Mouse (Mus musculus) forebrain, embryonic 14.5 days (tissue): ENCODE measurements around the gene Thy1. TPM values are rescaled to one million over a fixed set of nuclear protein-coding genes. Genes with fewer than 3 reads are reported as not detected.
A peak's percentile ranks its signal among the peaks of the same experiment; 100 is the strongest.

Source experiments
- ATAC-seq: fragments of 200-750 bp; cut with Nextera tagmentation; 2 replicates; pipeline ENCODE4 v1.8.0; 2017; ENCODE audit warnings: mild to moderate bottlenecking, moderate library complexity
- DNase-seq: peaks from one replicate; pipeline ENCODE4 v3.0.0-alpha.2; 2015; ENCODE audit warnings: low spot score
- H3K27ac ChIP-seq: fragments of 300-500 bp; sonication (generic); 2 replicates; pipeline ENCODE4 v1.5.1; 2014; ENCODE audit warnings: low read depth, mild to moderate bottlenecking, control low read depth, low read length, moderate library complexity
- H3K27me3 ChIP-seq: fragments of 300-500 bp; sonication (generic); replicated peaks from 2 replicates; pipeline ENCODE4 v1.6.1; 2014; ENCODE audit warnings: low read length, control low read depth, mixed read lengths; ENCODE audit not compliant: control insufficient read depth, insufficient read depth
- H3K36me3 ChIP-seq: fragments of 300-500 bp; sonication (generic); 2 replicates; pipeline ENCODE4 v1.6.1; 2014; ENCODE audit warnings: low read length, control low read depth; ENCODE audit not compliant: control insufficient read depth, insufficient read depth
- H3K4me1 ChIP-seq: fragments of 300-500 bp; sonication (generic); 2 replicates; pipeline ENCODE4 v1.6.1; 2014; ENCODE audit warnings: antibody characterized with exemption, low read length, control low read depth; ENCODE audit not compliant: control insufficient read depth, insufficient read depth
- H3K4me2 ChIP-seq: fragments of 300-500 bp; sonication (generic); 2 replicates; pipeline ENCODE4 v1.6.1; 2014; ENCODE audit warnings: mild to moderate bottlenecking, control low read depth, low read length
- H3K4me3 ChIP-seq: fragments of 300-500 bp; sonication (generic); 2 replicates; pipeline ENCODE4 v1.5.1; 2014; ENCODE audit warnings: low read depth, low read length, control low read depth
- H3K9ac ChIP-seq: fragments of 300-500 bp; sonication (generic); 2 replicates; pipeline ENCODE4 v1.6.1; 2014; ENCODE audit warnings: mild to moderate bottlenecking, low read length, control low read depth, moderate library complexity
- H3K9me3 ChIP-seq: fragments of 300-500 bp; sonication (generic); replicated peaks from 2 replicates; pipeline ENCODE4 v1.6.1; 2016; ENCODE audit warnings: low read length, control low read depth, mixed read lengths; ENCODE audit not compliant: control insufficient read depth
- WGBS: fragments of 180-500 bp; shearing (Covaris S2); extraction: QIAGEN DNeasy Blood & Tissue Kit; methylation state at CpG from one replicate; pipeline ENCODE4 v1.1.7; 2014; 5-methylcytosine and 5-hydroxymethylcytosine counted together
- polyA plus RNA-seq: library from polyadenylated mRNA; unstranded; fragments of >200 nt; fragmentation: Nextera tagmentation; extraction: Ambion mirVana; gene quantifications from 2 replicates; pipeline ENCODE4 v1.2.1, GENCODE M21; 2014

The Thy1 gene
- polyA plus RNA-seq, 1 experiment from 2014 or later = 3.6 TPM

DNA sequence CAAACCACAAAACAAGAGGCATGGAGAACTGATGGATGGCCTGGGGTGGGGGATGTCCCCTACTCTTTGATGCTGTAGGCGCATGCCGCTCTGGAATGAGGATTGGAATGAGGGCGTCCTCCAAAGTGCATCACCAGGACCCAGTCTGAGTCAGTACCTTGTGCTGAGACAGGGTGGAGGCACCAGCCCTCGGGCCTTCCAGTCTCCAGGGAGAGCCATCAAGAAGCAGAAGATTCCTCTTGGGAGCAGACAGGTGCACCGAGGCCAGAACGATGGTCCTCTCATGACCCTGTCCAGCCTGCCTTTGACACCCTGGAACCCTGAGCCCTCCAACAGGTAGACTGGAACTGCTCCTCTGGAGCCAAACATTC lies 24.8 kb downstream of the Thy1 start:
- Histone ChIP-seq H3K27me3 (no peaks in the 10 kb centered on the region), H3K9ac (no peak overlapping the region), H3K4me3 (no peak overlapping the region), H3K9me3 (no peaks in the 10 kb centered on the region), H3K4me2 (no peak overlapping the region), H3K27ac (no peak overlapping the region), H3K36me3 (no peaks in the 10 kb centered on the region), H3K4me1 (peaks cover 17% of the 10 kb centered on the region)
- WGBS = 94% methylated on average over 6 of the region's 6 CpGs
- no peak for DNase-seq
- ATAC-seq = no peak

DNA sequence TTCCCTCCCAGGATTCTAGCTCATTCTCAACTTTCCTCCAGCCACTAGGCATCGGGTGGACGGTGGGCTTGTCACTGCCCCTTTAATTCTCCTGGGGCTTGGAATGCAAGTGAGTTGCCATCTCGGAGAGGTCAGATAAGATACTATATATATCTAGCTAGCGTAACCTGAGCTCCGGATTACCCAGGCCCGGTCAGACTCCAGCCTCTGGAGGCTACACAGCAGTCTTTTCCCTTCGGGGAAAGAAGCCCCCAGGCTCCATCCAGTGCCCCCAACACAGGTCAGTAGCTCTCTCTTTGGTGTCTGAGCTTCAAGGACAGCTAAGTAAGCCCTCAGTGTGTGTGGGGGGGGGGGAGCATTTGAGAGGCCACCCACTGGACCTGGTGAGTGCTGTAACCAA lies 26.1 kb downstream of the Thy1 start:
- H3K27ac ChIP-seq = no peak overlapping the region
- no peak overlapping the region for H3K4me2 ChIP-seq
- whole genome bisulfite sequencing = 29% methylated on average over 7 of the region's 7 CpGs
- peaks cover 21% of the 10 kb centered on the region for H3K4me1 ChIP-seq
- H3K27me3 ChIP-seq = no peaks in the 10 kb centered on the region
- ATAC-seq (no peak), DNase-seq (no peak)
- no peaks in the 10 kb centered on the region for H3K36me3 ChIP-seq
- no peak overlapping the region for H3K4me3 ChIP-seq
- no peaks in the 10 kb centered on the region for H3K9me3 ChIP-seq
- H3K9ac ChIP-seq = no peak overlapping the region

DNA sequence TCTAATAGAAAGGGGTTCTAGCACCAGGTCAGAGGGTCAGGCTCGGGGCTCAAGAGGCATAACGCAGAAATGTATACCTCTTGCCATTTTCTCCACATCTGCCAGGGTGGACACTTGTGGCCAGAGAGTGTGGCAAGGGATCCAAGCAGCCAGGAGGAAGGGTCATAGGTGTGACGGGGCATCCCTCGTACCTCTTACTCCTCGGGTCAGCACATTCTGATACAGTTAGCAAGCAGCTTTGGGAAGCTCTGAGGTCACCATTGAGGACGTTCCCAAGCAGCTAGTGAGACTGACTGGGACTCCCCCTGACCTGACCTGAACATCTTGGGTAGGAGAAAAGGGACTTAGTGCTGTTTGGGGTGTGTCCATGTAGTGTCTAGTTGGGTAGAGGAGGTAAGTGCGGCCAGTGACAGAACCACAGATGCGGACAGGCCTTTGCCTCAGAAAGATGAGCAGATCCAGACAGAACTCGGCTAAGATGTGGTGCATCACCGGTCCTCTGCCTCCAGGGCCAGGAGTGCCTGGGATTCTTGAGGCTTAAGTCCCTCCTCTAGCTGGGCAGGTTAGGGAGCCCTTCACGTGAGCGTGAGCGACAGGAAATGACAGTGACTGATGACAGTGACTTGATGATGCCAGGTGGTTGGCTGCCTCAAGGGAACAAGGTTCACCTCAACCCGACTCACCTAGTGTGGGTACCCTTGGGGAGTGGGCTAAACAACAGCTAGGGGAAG lies 27.1 kb downstream of the Thy1 start:
- Histone ChIP-seq H3K36me3 (no peaks in the 10 kb centered on the region), H3K4me1 (peaks cover 21% of the 10 kb centered on the region), H3K9ac (no peak overlapping the region), H3K4me3 (no peak overlapping the region), H3K9me3 (no peaks in the 10 kb centered on the region), H3K4me2 (no peak overlapping the region), H3K27ac (no peak overlapping the region), H3K27me3 (no peaks in the 10 kb centered on the region)
- 79% methylated on average over 14 of the region's 14 CpGs for WGBS
- DNase-seq (no peak), ATAC-seq (no peak)

DNA sequence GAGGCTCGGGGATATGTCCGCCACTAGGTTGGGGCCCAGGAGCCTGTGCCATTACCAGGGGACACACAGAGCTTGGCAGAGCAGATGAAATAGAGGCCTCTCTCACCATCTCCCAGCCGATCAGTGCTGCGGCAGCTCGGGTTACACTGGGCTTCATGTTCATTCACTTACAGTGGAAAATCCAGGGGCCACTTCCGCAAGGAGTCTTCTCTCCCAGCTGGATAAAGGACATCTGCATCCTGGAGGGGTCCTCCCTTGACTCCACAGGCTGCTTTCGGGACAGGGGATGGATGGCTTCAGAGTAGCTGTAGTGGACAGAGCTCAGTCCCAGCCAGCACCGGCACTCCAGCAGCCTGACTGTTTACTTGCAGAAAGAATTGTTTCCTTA lies 27.7 kb downstream of the Thy1 start:
- ATAC-seq (no peak), DNase-seq (no peak)
- 57% methylated on average over 8 of the region's 8 CpGs for whole genome bisulfite sequencing
- Histone ChIP-seq H3K36me3 (no peaks in the 10 kb centered on the region), H3K4me3 (no peak overlapping the region), H3K9ac (0 out of 2 replicates have a peak overlapping the region, but pooled peaks have one; percentile 5), H3K27ac (no peak overlapping the region), H3K4me1 (peaks cover 21% of the 10 kb centered on the region), H3K27me3 (no peaks in the 10 kb centered on the region), H3K9me3 (no peaks in the 10 kb centered on the region), H3K4me2 (no peak overlapping the region)

DNA sequence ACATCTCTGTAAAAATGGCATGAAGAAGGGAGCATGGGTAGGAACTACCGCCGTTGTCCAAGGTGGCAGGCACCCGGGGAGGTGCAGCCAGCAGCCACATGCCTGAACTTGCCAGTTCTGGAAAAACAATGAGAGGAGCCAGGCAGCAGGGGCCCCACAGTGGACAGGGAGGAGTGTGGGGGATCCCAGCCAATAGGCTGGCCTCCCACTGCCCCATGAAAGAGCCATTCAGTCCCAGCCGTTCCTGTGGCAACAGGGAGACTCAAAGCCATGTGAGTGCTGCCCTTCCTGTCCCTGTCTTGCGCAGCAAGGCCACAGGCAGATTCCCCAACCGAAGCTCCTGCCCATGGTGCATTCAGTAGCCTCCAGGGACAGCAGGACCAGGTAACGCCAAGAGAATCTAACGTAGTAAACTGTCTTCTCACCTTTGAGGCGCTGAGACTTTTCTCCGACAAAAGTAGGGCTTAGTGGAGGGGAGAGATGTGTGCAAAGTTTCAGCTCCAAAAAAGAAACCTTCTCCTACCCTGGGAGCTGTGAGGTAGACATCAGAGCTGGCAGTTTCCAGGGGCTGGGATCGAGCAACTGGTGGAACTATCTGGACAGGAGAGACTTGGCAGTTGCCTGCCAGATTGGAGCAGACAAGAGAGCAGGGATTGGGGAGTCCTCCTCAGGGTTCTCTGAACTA lies 28.9 kb downstream of the Thy1 start:
- Histone ChIP-seq H3K27me3 (no peaks in the 10 kb centered on the region), H3K4me2 (peak overlapping the region; percentile 20; the same call in 1 of the 2 replicates), H3K27ac (peak overlapping the region; percentile 65), H3K36me3 (no peaks in the 10 kb centered on the region), H3K4me3 (no peak overlapping the region), H3K9ac (0 out of 2 replicates have a peak overlapping the region, but pooled peaks have one; percentile 5), H3K9me3 (no peaks in the 10 kb centered on the region), H3K4me1 (peaks cover 23% of the 10 kb centered on the region)
- peak; percentile 69 for DNase-seq
- peak; percentile 67 for ATAC-seq
- WGBS = 13% methylated on average over 11 of the region's 11 CpGs

DNA sequence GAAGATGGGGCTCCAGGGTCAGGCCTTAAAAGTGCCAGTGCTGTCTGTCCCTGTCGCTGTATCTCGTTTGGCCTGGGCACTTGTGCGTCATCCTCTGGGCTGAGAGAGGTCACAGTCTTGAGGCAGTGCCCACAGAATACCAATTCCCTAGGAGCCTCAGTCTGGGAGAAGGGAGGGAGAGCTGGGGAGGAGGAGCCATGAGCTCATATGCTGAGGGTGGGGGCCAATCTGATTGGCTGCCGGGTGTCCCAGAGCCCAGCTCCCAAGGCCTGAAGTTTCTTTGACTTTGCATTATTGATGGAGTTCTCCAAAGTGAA lies 29.4 kb downstream of the Thy1 start:
- 0 out of 2 replicates have a peak overlapping the region, but pooled peaks have one; percentile 5 for H3K9ac ChIP-seq

DNA sequence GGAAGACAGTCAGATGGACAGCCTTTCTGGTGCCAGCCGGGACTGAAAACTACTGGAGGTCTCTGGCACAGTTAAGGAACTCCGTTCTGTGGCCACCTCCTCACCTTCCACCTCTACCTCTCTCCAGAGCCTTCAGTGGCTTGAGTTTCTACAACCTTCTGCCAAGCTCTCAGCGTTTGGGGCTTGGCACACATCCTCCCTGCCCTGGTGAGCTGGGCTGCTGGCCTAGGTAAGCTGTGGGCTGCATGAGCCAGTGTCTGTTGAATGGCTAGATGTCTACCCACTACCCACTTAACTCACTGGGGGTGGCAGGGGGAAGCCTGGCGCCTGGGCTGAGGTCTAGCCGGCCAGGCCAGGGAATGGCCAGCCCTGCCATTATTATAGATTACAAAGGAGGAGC lies 29.9 kb downstream of the Thy1 start:
- no peak for DNase-seq
- Histone ChIP-seq H3K4me2 (no peak overlapping the region; the same call in 1 of the 2 replicates), H3K27me3 (no peaks in the 10 kb centered on the region), H3K9me3 (no peaks in the 10 kb centered on the region), H3K27ac (no peak overlapping the region), H3K9ac (no peak overlapping the region), H3K36me3 (no peaks in the 10 kb centered on the region), H3K4me3 (no peak overlapping the region), H3K4me1 (peaks cover 19% of the 10 kb centered on the region)
- WGBS = 42% methylated on average over 5 of the region's 5 CpGs
- ATAC-seq = no peak

More for the DNA sequence above, 29.4 kb downstream of the Thy1 start:
- ATAC-seq = peak; percentile 51
- H3K27me3 ChIP-seq = no peaks in the 10 kb centered on the region
- peak overlapping the region; percentile 65 for H3K27ac ChIP-seq
- H3K4me1 ChIP-seq = peaks cover 19% of the 10 kb centered on the region
- WGBS = 18% methylated on average over 4 of the region's 4 CpGs
- H3K4me3 ChIP-seq = no peak overlapping the region
- DNase-seq = peak; percentile 39
- H3K36me3 ChIP-seq = no peaks in the 10 kb centered on the region
- no peak overlapping the region for H3K4me2 ChIP-seq
- H3K9me3 ChIP-seq = no peaks in the 10 kb centered on the region

DNA sequence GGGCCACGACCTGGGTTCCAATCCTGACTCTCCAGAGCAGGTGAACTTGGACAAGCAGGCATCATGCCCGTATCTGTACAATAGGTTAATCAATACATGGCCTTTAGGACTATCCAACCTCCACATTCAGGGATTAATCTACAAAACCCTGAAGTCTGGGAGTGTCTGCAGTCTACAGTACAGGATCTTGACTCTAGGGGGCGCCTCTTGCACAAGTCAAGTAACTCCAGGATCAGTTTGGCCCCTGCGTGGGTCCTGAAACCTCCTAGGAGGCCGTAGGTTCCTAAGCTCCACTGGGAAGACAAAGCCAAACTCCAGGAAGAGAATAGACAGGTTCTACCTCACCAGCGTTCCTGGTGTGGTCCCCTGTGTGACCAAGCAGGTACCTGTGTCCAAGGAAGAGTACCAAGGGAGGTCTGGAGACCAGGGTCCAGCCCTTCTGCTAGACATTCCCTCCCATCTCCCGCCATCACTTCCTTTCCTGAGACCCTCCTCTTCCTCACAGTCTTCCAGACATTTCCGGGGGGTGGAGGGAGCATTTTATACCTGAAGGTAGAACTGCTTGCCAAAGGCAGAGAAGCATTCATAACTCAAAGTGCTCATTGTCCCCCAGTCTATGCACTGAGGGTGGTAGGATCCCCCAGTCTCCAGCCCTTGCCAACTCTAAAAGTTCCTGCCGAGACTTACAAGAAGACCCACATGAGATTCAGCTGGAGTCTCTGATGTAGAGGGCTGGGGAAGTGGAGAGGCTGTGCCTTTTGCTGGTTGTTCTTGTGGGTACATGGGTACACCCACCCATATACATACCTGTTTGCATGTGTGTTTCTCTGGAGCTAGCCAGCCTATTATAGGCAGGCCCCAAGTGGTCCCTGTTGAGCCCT lies 31.5 kb downstream of the Thy1 start:
- Histone ChIP-seq H3K9ac (no peak overlapping the region), H3K27ac (no peak overlapping the region), H3K4me1 (peaks cover 28% of the 10 kb centered on the region), H3K36me3 (0 out of 2 replicates have a peak, but pooled peaks cover 2% of the 10 kb centered on the region), H3K9me3 (no peaks in the 10 kb centered on the region), H3K4me3 (no peak overlapping the region), H3K27me3 (no peaks in the 10 kb centered on the region), H3K4me2 (no peak overlapping the region)
- 62% methylated on average over 9 of the region's 9 CpGs for WGBS
- ATAC-seq (no peak), DNase-seq (no peak)
